8 mouse cellular contexts compared by ENCODE assay signal in genomic region chr2:32362817-32363340, GRCm38 (mm10). TPM values are rescaled to one million over a fixed set of nuclear protein-coding genes. Genes with fewer than 3 reads are reported as not detected.
A peak's percentile ranks its signal among the peaks of the same experiment; 100 is the strongest.
DNase-seq lines count a peak whose midpoint lies in the region; ATAC-seq and TF ChIP-seq lines count a peak whose summit lies in the region.

No protein-coding gene starts in this region.

- H3K27ac ChIP-seq in gastrocnemius, adult 2 months, result peak overlapping the region; percentile 95
- peak overlapping the region; percentile 88 for H3K27ac ChIP-seq in hindbrain, postnatal 0 days

- no peaks in the 10 kb centered on the region for H3K9me3 ChIP-seq in hindbrain, postnatal 0 days (ENCODE audit: low read length)

- H3K4me1 ChIP-seq in hindbrain, postnatal 0 days (ENCODE audit: insufficient read depth, low read length), result peaks cover 8% of the 10 kb centered on the region

- H3K9ac ChIP-seq in hindbrain, postnatal 0 days (replicated peaks; ENCODE audit: low read length), result peak overlapping the region; percentile 82

- peak; percentile 87 for ATAC-seq in hindbrain, postnatal 0 days
- peak; percentile 76 for ATAC-seq in megakaryocyte progenitor cell, adult 5-6 weeks (replicated peaks; ENCODE audit: poor library complexity)

- H3K27me3 ChIP-seq in hindbrain, postnatal 0 days (ENCODE audit: insufficient read depth, low read length), result peaks cover 5% of the 10 kb centered on the region; the same call in 1 of the 2 replicates

- intact Hi-C loops in gastrocnemius, adult 2 months (cut with DNase I), result no loop called here
- intact Hi-C loops in left cerebral cortex, postnatal 10 days (cut with DNase I), result no loop called here

- peak overlapping the region; percentile 81 for H3K4me2 ChIP-seq in hindbrain, postnatal 0 days (ENCODE audit: low read depth, low read length)

- H3K36me3 ChIP-seq in hindbrain, postnatal 0 days (ENCODE audit: insufficient read depth, low read length), result peaks cover 11% of the 10 kb centered on the region; the same call in 1 of the 2 replicates

- DNase-seq in T-cell, adult 2 months (ENCODE audit: low spot score), result peak; percentile 84
- DNase-seq in cerebellum, postnatal 36 days, result peak; percentile 96
- DNase-seq in gastrocnemius, adult 2 months, result peak; percentile 97
- DNase-seq in hindbrain, postnatal 0 days (ENCODE audit: low spot score), result peak; percentile 93
- peak; percentile 79 to 93 for DNase-seq in left cerebral cortex, postnatal 10 days (ENCODE audit: extremely low spot score in 1 of 2, low spot score in 2 of 2)
- peak; percentile 92 to 93 for DNase-seq in right cerebral cortex, postnatal 10 days (ENCODE audit: low spot score in 2 of 2)
- peak; percentile 91 for DNase-seq in urinary bladder, postnatal 14 days (ENCODE audit: low spot score)

- under 1% methylated on average over 52 of the region's 53 CpGs for WGBS in hindbrain, postnatal 0 days

- H3K4me3 ChIP-seq in gastrocnemius, adult 2 months, result peak overlapping the region; percentile 93
- H3K4me3 ChIP-seq in hindbrain, postnatal 0 days (ENCODE audit: low read length), result peak overlapping the region; percentile 83

- peak; percentile 99; the same call in 1 of the 2 replicates for TF ChIP-seq CTCF in gastrocnemius, adult 2 months (IDR thresholded peaks at IDR 0.05)
- peak; percentile 68 for TF ChIP-seq CTCF in hindbrain, postnatal 0 days (IDR thresholded peaks at IDR 0.05; ENCODE audit: low read depth)

RNA-seq across cellular contexts. Expression of gene Dnm1, which starts 9.7 kb away (rescaled TPM):
- total RNA-seq in gastrocnemius, adult 2 months (2021), result 1 to 10 TPM; 3.7 to 8.2 TPM
- total RNA-seq in hindbrain, postnatal 0 days (2014; rRNA removed), result 190 and 211 TPM in 2 replicates
- polyA plus RNA-seq in hindbrain, postnatal 0 days (2015; fragmentation: Nextera tagmentation; extraction: Ambion mirVana), result 87.6 and 96.9 TPM in 2 replicates
- total RNA-seq in left cerebral cortex, postnatal 10 days (2021), result 100 to 1,000 TPM; 707 to 727 TPM
- not detected in 2 replicates for total RNA-seq in megakaryocyte progenitor cell, adult 5-6 weeks (2015)
- total RNA-seq in megakaryocyte progenitor cell, adult 5-6 weeks (2017), result not detected in 2 replicates

RNA-seq across cellular contexts. Expression of gene Ciz1, which starts 10.8 kb away (rescaled TPM):
- total RNA-seq in gastrocnemius, adult 2 months (2021), result 10 to 100 TPM; 26.4 to 26.6 TPM
- 87.6 and 103 TPM in 2 replicates for total RNA-seq in hindbrain, postnatal 0 days (2014; rRNA removed)
- 33.3 and 40.3 TPM in 2 replicates for polyA plus RNA-seq in hindbrain, postnatal 0 days (2015; fragmentation: Nextera tagmentation; extraction: Ambion mirVana)
- total RNA-seq in left cerebral cortex, postnatal 10 days (2021), result 10 to 100 TPM; 65.2 to 75.1 TPM
- total RNA-seq in megakaryocyte progenitor cell, adult 5-6 weeks (2015), result 59.9 and 69.0 TPM in 2 replicates
- total RNA-seq in megakaryocyte progenitor cell, adult 5-6 weeks (2017), result 46.6 and 55.3 TPM in 2 replicates

RNA-seq across cellular contexts. Expression of gene 1110008P14Rik, which starts 18.9 kb away (rescaled TPM):
- total RNA-seq in gastrocnemius, adult 2 months (2021), result 10 to 100 TPM; 34.3 to 43.2 TPM
- 458 and 481 TPM in 2 replicates for total RNA-seq in hindbrain, postnatal 0 days (2014; rRNA removed)
- 220 and 233 TPM in 2 replicates for polyA plus RNA-seq in hindbrain, postnatal 0 days (2015; fragmentation: Nextera tagmentation; extraction: Ambion mirVana)
- total RNA-seq in left cerebral cortex, postnatal 10 days (2021), result 100 to 1,000 TPM; 168 to 176 TPM
- 15.3 and 18.1 TPM in 2 replicates for total RNA-seq in megakaryocyte progenitor cell, adult 5-6 weeks (2015)
- 8.0 and 15.4 TPM in 2 replicates for total RNA-seq in megakaryocyte progenitor cell, adult 5-6 weeks (2017)

RNA-seq across cellular contexts. Expression of gene Lcn2, which starts 25.2 kb away (rescaled TPM):
- total RNA-seq in gastrocnemius, adult 2 months (2021), result 1 to 10 TPM; 2.6 to 3.4 TPM
- total RNA-seq in hindbrain, postnatal 0 days (2014; rRNA removed), result 0.31 and 0.58 TPM in 2 replicates
- polyA plus RNA-seq in hindbrain, postnatal 0 days (2015; fragmentation: Nextera tagmentation; extraction: Ambion mirVana), result 0.80 and 0.93 TPM in 2 replicates
- total RNA-seq in left cerebral cortex, postnatal 10 days (2021), result 1 to 10 TPM; 1.7 to 3.4 TPM
- total RNA-seq in megakaryocyte progenitor cell, adult 5-6 weeks (2015), result 437 and 498 TPM in 2 replicates
- 53.7 and 107 TPM in 2 replicates for total RNA-seq in megakaryocyte progenitor cell, adult 5-6 weeks (2017)

RNA-seq across cellular contexts. Expression of gene Ptges2, which starts 32.8 kb away (rescaled TPM):
- total RNA-seq in gastrocnemius, adult 2 months (2021), result 10 to 100 TPM; 34.7 to 51.1 TPM
- 41.3 and 45.5 TPM in 2 replicates for total RNA-seq in hindbrain, postnatal 0 days (2014; rRNA removed)
- polyA plus RNA-seq in hindbrain, postnatal 0 days (2015; fragmentation: Nextera tagmentation; extraction: Ambion mirVana), result 55.6 and 57.0 TPM in 2 replicates
- total RNA-seq in left cerebral cortex, postnatal 10 days (2021), result 10 to 100 TPM; 46.5 to 46.9 TPM
- total RNA-seq in megakaryocyte progenitor cell, adult 5-6 weeks (2015), result 6.3 and 12.1 TPM in 2 replicates
- 9.5 and 10.6 TPM in 2 replicates for total RNA-seq in megakaryocyte progenitor cell, adult 5-6 weeks (2017)

Comparison
In these comparisons a context has a peak if more than half of its experiments do, and no peak if none do; other contexts are left out.
1. Peak in every context shown above with its lines: DNase-seq, ATAC-seq, H3K4me3 ChIP-seq and H3K27ac ChIP-seq.
2. RNA of gene Dnm1, which starts 9.7 kb away (total RNA-seq): 707 to 727 TPM in left cerebral cortex, postnatal 10 days and 190 to 211 TPM in hindbrain, postnatal 0 days; 3.7 to 8.2 TPM in gastrocnemius, adult 2 months and not detected in megakaryocyte progenitor cell, adult 5-6 weeks; every median in the first group is over 10 times any median in the second.